Mouse (Mus musculus): ENCODE measurements around the gene Aco2. TPM values are rescaled to one million over a fixed set of nuclear protein-coding genes. Genes with fewer than 3 reads are reported as not detected.
"Not testable (repeated sequence)": the region's sequence is repeated elsewhere in the genome, so short reads cannot be mapped to it uniquely, and the experiment has no call there.

Aco2 gene
- polyA plus RNA-seq, 1 experiment from 2014 or later, result 180 TPM

DNA sequence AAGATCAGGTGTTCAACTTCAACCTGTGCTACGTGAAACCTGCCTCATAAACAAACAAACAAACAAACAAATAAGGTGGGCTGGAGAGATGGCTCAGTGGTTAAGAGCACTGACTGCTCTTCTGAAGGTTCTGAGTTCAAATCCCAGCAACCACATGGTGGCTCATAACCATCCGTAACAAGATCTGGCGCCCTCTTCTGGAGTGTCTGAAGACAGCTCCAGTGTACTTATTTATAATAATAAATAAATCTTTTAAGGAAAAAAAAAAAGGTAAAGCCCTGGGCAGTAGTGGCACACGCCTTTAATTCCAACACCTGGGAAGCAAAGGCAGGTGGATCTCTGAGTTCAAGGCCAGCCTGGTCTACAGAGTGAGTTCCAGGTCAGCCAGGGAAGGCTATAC is 36.7 kb downstream of the Aco2 start:
- not testable (repeated sequence) for H3K27me3 ChIP-seq (ENCODE audit: control insufficient read depth, insufficient read depth, low read depth, low read length); H3K4me1 ChIP-seq (replicated peaks; ENCODE audit: control insufficient read depth, insufficient read depth, low read length); H3K4me2 ChIP-seq (ENCODE audit: low read depth, low read length); H3K9ac ChIP-seq (ENCODE audit: low read length); H3K4me3 ChIP-seq (ENCODE audit: low read length); H3K9me3 ChIP-seq (ENCODE audit: control insufficient read depth, low read length); ATAC-seq (ENCODE audit: low read depth); H3K27ac ChIP-seq (ENCODE audit: low read length)
- 92% methylated on average over 4 of the region's 4 CpGs for WGBS
- peaks cover 46% of the 10 kb centered on the region for H3K36me3 ChIP-seq (ENCODE audit: control insufficient read depth, insufficient read depth, low read length)

DNA sequence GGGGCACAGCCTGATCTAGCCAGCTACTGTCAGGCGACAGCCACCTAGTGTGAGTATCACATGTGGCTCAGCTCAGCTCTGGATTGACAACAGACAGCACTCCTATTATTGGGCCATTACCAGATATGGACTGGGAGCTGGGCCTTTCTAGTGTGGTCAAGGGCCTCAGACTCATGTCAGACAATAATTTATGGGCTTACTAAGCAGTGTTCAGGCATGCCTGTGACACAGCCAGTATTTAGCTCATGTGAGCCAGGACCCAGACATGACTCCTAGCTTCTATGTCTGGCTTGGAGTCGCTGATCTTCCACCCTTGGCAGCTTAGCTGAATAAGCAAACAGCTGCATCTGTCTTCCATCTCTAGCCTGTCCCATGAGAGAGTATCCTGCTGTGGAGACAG is 40.4 kb downstream of the Aco2 start:
- Histone ChIP-seq H3K4me1 (replicated peaks; ENCODE audit: control insufficient read depth, insufficient read depth, low read length) (no peaks in the 10 kb centered on the region), H3K4me2 (ENCODE audit: low read depth, low read length) (no peak overlapping the region), H3K36me3 (ENCODE audit: control insufficient read depth, insufficient read depth, low read length) (peaks cover 46% of the 10 kb centered on the region), H3K9me3 (ENCODE audit: control insufficient read depth, low read length) (no peaks in the 10 kb centered on the region), H3K9ac (ENCODE audit: low read length) (no peak overlapping the region), H3K27ac (ENCODE audit: low read length) (no peak overlapping the region), H3K4me3 (ENCODE audit: low read length) (no peak overlapping the region), H3K27me3 (ENCODE audit: control insufficient read depth, insufficient read depth, low read depth, low read length) (no peaks in the 10 kb centered on the region)
- ATAC-seq (ENCODE audit: low read depth), result no peak
- WGBS, result 62% methylated on average over 2 of the region's 2 CpGs

DNA sequence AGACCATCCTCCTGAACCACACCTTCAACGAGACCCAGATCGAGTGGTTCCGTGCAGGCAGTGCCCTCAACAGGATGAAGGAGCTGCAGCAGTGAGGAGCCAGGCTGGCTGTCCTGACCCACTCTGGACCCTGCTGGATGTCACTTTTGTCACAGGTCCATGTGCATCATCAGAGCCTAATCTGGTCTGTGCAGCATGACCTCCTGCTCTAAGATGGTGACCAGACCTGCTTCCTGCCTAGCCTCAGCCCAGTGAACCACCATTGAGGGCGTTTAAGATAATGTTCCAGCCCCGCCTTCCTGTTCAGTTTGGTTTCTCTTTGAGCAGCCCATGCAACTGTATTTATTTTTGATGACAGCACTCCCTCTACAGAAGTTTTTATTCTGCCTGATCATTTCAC is 42.6 kb downstream of the Aco2 start:
- no peaks in the 10 kb centered on the region for H3K27me3 ChIP-seq (ENCODE audit: control insufficient read depth, insufficient read depth, low read depth, low read length)
- H3K4me3 ChIP-seq (ENCODE audit: low read length), result no peak overlapping the region
- H3K27ac ChIP-seq (ENCODE audit: low read length), result no peak overlapping the region
- H3K4me2 ChIP-seq (ENCODE audit: low read depth, low read length), result no peak overlapping the region
- H3K4me1 ChIP-seq (replicated peaks; ENCODE audit: control insufficient read depth, insufficient read depth, low read length), result no peaks in the 10 kb centered on the region
- ATAC-seq (ENCODE audit: low read depth), result no peak
- H3K36me3 ChIP-seq (ENCODE audit: control insufficient read depth, insufficient read depth, low read length), result peaks cover 43% of the 10 kb centered on the region
- H3K9ac ChIP-seq (ENCODE audit: low read length), result no peak overlapping the region
- H3K9me3 ChIP-seq (ENCODE audit: control insufficient read depth, low read length), result no peaks in the 10 kb centered on the region
- WGBS, result 79% methylated on average over 5 of the region's 5 CpGs

DNA sequence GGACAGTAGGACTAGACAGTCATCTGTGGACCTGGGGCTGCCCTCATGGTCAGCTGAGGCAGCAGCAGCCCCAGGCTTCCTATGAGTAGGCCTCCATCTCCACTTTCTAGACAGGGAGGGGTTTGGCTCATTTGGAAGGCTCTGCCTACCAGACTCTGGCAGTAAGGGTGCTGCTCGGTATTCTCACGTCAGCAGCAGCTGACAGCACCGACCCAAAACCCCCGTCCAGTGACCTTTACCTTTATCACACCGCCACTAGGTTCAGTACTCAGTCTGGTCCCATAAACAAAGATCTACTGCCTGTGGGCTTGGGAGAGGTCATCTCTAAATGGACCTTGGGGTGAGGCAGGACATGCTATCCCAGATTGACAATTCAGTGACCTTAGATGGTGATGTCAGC is 43.6 kb downstream of the Aco2 start:
- Histone ChIP-seq H3K27me3 (ENCODE audit: control insufficient read depth, insufficient read depth, low read depth, low read length) (no peaks in the 10 kb centered on the region), H3K4me1 (replicated peaks; ENCODE audit: control insufficient read depth, insufficient read depth, low read length) (no peaks in the 10 kb centered on the region), H3K9ac (ENCODE audit: low read length) (no peak overlapping the region), H3K36me3 (ENCODE audit: control insufficient read depth, insufficient read depth, low read length) (peaks cover 33% of the 10 kb centered on the region), H3K4me3 (ENCODE audit: low read length) (no peak overlapping the region), H3K27ac (ENCODE audit: low read length) (no peak overlapping the region), H3K9me3 (ENCODE audit: control insufficient read depth, low read length) (no peaks in the 10 kb centered on the region), H3K4me2 (ENCODE audit: low read depth, low read length) (no peak overlapping the region)
- 71% methylated on average over 5 of the region's 5 CpGs for WGBS
- ATAC-seq (ENCODE audit: low read depth), result no peak

DNA sequence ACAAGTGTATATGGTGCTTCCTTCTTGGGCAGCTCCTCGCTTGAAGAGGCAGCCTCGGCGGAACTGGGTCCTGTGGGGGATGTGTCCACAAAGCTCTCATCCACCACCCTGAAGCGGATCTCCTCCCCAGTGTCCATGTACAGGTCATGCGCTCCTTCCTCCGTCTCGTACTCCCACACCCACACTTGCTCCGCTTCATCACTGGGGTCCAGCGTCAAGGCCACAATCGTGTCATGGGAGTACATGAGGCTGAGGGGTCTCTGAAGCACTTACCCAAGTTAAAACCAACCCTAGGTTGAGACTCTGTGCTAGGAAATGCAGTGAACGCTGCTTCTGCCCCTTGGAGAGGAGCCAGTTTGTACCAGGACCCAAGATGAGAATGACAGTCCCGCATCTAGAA is 45.1 kb downstream of the Aco2 start:
- ATAC-seq (ENCODE audit: low read depth), result no peak
- no peak overlapping the region for H3K27ac ChIP-seq (ENCODE audit: low read length)

DNA sequence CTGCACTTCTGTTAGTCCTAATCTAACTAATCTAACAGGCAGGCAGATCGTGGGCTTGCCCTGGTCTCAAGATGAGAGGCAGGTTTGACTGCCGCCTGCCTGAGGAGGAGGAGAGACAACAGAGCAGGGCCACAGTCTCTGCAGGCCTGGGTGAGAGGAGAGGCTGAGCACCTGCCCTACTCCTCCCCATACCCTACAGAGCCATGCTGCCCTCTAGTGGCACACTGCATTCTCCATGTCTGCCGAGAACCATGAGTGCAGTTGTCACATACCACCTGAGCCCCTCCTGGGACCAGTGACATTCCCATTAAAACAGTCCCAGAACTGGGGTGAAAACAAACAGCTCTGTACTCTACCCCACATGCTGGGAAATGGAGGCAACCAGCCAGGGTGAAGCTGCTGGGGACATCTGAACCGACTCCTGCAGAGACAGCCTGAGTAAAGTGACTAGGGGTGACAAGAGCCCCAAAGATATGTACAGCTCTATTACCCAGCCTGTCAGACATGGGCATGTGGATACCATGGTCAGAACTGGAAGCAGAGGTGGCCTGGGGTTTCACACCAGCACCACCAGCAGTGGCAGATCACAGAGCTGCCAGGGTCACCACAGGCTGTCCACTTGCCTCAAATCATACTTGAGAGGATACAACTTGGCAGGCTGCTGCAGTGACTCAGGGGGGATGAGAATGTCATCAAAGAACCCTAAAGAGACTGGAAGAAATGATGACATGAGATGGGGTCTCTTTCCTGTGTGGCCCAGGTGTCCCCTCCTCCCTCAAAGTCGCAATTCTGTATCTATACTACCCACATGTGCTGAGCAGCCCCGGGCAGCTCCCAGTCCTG is 45.7 kb downstream of the Aco2 start:
- Histone ChIP-seq H3K27me3 (ENCODE audit: control insufficient read depth, insufficient read depth, low read depth, low read length) (no peaks in the 10 kb centered on the region), H3K4me3 (ENCODE audit: low read length) (no peak overlapping the region), H3K9me3 (ENCODE audit: control insufficient read depth, low read length) (no peaks in the 10 kb centered on the region), H3K36me3 (ENCODE audit: control insufficient read depth, insufficient read depth, low read length) (peaks cover 26% of the 10 kb centered on the region), H3K9ac (ENCODE audit: low read length) (no peak overlapping the region), H3K27ac (ENCODE audit: low read length) (no peak overlapping the region), H3K4me2 (ENCODE audit: low read depth, low read length) (no peak overlapping the region), H3K4me1 (replicated peaks; ENCODE audit: control insufficient read depth, insufficient read depth, low read length) (no peaks in the 10 kb centered on the region)
- peak; percentile 66 for ATAC-seq (ENCODE audit: low read depth)
- 45% methylated on average over 6 of the region's 6 CpGs for WGBS

More for the DNA sequence above, 45.1 kb downstream of the Aco2 start:
- Histone ChIP-seq H3K9ac (ENCODE audit: low read length) (no peak overlapping the region), H3K36me3 (ENCODE audit: control insufficient read depth, insufficient read depth, low read length) (peaks cover 33% of the 10 kb centered on the region), H3K4me1 (replicated peaks; ENCODE audit: control insufficient read depth, insufficient read depth, low read length) (no peaks in the 10 kb centered on the region), H3K4me2 (ENCODE audit: low read depth, low read length) (no peak overlapping the region), H3K27me3 (ENCODE audit: control insufficient read depth, insufficient read depth, low read depth, low read length) (no peaks in the 10 kb centered on the region), H3K4me3 (ENCODE audit: low read length) (no peak overlapping the region), H3K9me3 (ENCODE audit: control insufficient read depth, low read length) (no peaks in the 10 kb centered on the region)
- WGBS, result 85% methylated on average over 12 of the region's 12 CpGs

DNA sequence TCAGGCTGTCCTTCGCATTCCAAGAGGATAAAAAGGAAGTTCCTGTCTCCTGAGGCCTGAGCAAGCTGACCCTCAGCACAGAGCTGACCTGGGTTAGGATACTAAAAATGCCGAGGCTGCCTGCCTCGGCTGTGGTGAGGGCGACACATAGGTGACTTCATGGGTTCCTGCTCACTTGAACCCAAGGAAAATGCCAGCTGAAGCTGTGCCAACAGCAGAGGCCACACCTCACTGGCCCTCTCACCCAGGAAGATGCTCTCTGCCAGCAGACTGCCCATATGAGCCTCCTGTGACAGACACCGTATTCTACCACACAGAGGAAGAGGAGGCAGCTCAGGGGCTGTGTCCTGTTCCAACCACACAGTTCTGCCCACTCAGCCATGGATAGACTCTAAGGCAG is 47.0 kb downstream of the Aco2 start:
- WGBS, result 74% methylated on average over 5 of the region's 5 CpGs
- Histone ChIP-seq H3K4me2 (ENCODE audit: low read depth, low read length) (no peak overlapping the region), H3K4me1 (replicated peaks; ENCODE audit: control insufficient read depth, insufficient read depth, low read length) (no peaks in the 10 kb centered on the region; the same call in 1 of the 2 replicates), H3K9ac (ENCODE audit: low read length) (no peak overlapping the region), H3K9me3 (ENCODE audit: control insufficient read depth, low read length) (no peaks in the 10 kb centered on the region), H3K4me3 (ENCODE audit: low read length) (no peak overlapping the region), H3K27me3 (ENCODE audit: control insufficient read depth, insufficient read depth, low read depth, low read length) (no peaks in the 10 kb centered on the region), H3K27ac (ENCODE audit: low read length) (no peak overlapping the region), H3K36me3 (ENCODE audit: control insufficient read depth, insufficient read depth, low read length) (peaks cover 17% of the 10 kb centered on the region)
- ATAC-seq (ENCODE audit: low read depth), result no peak

DNA sequence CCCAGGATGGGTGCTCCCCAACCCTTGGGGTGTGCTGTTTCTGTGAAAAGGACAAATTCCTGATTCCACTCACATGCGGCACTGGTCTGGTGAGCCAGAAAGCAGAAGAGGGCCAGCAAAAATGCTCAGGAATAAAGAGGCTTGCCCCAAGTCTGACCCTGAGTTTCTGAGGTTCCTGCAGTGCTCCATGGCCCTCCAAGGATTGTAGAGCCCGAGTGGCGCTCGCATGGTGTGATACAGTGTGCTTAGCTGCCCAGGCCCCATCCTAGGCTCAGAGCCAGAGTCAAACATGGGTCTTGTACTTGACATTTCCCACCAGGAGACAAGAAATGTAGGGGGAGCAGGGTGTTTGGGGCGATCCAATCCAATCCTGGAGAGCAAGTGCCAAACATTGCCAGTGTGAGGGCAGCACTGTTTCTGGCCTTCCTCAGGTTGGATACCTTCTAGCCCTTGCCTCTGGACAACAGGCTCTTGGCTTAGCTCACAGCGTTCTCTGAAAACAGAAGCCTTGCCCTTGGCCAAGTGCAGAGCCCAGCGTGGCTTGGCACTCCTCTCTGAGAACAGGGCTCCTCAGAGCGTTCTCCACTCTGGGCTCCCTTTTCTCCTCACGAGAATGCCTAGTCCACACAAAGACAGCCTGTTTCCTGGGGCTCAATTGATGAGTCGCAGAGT is 48.6 kb downstream of the Aco2 start:
- Histone ChIP-seq H3K4me2 (ENCODE audit: low read depth, low read length) (no peak overlapping the region), H3K9me3 (ENCODE audit: control insufficient read depth, low read length) (no peaks in the 10 kb centered on the region), H3K36me3 (ENCODE audit: control insufficient read depth, insufficient read depth, low read length) (peaks cover 5% of the 10 kb centered on the region; the same call in 1 of the 2 replicates), H3K27me3 (ENCODE audit: control insufficient read depth, insufficient read depth, low read depth, low read length) (no peaks in the 10 kb centered on the region), H3K4me1 (replicated peaks; ENCODE audit: control insufficient read depth, insufficient read depth, low read length) (peaks cover 11% of the 10 kb centered on the region), H3K4me3 (ENCODE audit: low read length) (no peak overlapping the region), H3K27ac (ENCODE audit: low read length) (no peak overlapping the region), H3K9ac (ENCODE audit: low read length) (no peak overlapping the region)
- 72% methylated on average over 10 of the region's 10 CpGs for WGBS
- no peak for ATAC-seq (ENCODE audit: low read depth)

DNA sequence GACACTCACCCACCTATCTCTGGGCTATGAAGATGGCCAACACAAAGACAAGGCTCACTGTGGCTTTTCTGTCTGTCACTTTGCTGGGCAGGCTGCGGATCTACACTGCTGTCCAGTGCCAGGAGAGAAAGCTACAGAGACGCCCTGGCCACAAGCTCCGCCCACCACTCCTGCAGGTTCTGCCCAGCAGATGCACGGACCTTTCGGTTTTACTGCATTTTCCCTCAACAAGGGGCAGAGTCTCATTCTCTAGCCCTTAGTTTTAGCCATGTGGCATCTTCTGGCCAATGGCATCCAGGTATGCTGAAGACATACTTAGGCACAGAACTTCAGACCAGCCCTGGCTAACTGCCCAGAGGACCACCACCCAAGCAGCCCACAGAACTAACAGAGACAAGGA is 49.1 kb downstream of the Aco2 start:
- Histone ChIP-seq H3K27me3 (ENCODE audit: control insufficient read depth, insufficient read depth, low read depth, low read length) (no peaks in the 10 kb centered on the region), H3K9me3 (ENCODE audit: control insufficient read depth, low read length) (no peaks in the 10 kb centered on the region), H3K36me3 (ENCODE audit: control insufficient read depth, insufficient read depth, low read length) (peaks cover 2% of the 10 kb centered on the region; the same call in 1 of the 2 replicates), H3K4me1 (replicated peaks; ENCODE audit: control insufficient read depth, insufficient read depth, low read length) (peaks cover 11% of the 10 kb centered on the region), H3K4me3 (ENCODE audit: low read length) (no peak overlapping the region), H3K4me2 (ENCODE audit: low read depth, low read length) (no peak overlapping the region), H3K9ac (ENCODE audit: low read length) (no peak overlapping the region), H3K27ac (ENCODE audit: low read length) (no peak overlapping the region)
- ATAC-seq (ENCODE audit: low read depth), result no peak
- 53% methylated on average over 5 of the region's 5 CpGs for WGBS

All from lung, embryonic 16.5 days (tissue).